Mouse (Mus musculus): ENCODE data around the gene Gm43064. TPM values are rescaled to one million over a fixed set of nuclear protein-coding genes. Genes with fewer than 3 reads are reported as not detected.
A peak's percentile ranks its signal among the peaks of the same experiment; 100 is the strongest.

Gene Gm43064
- total and polyA plus RNA-seq, 2 experiments from 2014 or later, result 0.35 to 3.2 TPM

DNA sequence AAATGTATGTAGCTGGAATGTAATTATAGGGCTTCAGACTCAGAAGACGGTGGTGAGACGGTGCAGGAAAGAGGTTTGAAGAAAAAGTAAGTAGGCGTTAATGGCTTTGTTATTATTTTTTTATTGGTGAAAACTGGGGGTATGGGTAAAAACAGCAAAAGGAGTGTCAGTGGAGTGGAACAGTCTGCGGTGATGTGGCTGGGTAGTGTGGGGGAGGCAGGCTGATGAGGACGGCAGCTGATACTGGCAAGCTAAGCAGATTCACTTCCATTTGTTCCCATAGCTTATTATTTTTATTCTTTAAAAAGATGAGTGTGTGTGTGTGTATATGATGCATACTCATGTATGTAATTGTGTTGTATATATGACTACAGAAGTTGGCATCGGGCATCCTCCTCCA lies 42.1 kb downstream of the Gm43064 start:
- ATAC-seq (ENCODE audit: low FRiP score) (no peak), DNase-seq (ENCODE audit: low spot score) (no peak)
- H3K4me1 ChIP-seq (ENCODE audit: insufficient read depth, low read length), result no peaks in the 10 kb centered on the region
- no peak overlapping the region for H3K4me2 ChIP-seq (ENCODE audit: low read depth, low read length, poor library complexity, severe bottlenecking)
- H3K27me3 ChIP-seq (ENCODE audit: insufficient read depth, low read length), result no peaks in the 10 kb centered on the region
- WGBS, result 90% methylated on average over 6 of the region's 6 CpGs
- no peaks in the 10 kb centered on the region for H3K36me3 ChIP-seq (ENCODE audit: insufficient read depth, low read length)
- no peak overlapping the region for H3K27ac ChIP-seq (ENCODE audit: low read depth, low read length)
- no peak overlapping the region for H3K4me3 ChIP-seq (ENCODE audit: low read depth, low read length)
- H3K9me3 ChIP-seq (ENCODE audit: low read length), result no peaks in the 10 kb centered on the region
- no peak for TF ChIP-seq CTCF (IDR thresholded peaks at IDR 0.05)
- H3K9ac ChIP-seq (replicated peaks; ENCODE audit: low read length, poor library complexity, severe bottlenecking), result no peak overlapping the region

DNA sequence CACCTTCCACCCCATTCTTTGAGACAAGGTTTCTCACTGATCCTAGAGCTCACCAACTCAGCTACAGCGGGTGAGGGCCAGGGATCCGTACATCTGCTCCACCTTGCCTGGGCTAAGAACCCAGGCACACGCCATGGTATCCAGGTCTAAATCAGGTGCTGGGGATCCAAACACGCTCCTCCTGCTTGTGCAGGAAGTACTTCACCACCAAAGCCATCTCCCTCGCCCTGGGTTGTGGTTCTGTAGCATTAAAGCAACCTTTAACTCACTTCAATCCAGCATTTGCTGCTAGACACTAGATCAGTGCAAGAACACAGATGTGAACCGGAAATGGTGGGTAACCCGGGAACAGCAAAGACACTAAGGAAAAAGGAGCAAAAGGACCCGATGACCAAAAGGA lies 42.5 kb downstream of the Gm43064 start:
- no peak overlapping the region for H3K4me3 ChIP-seq (ENCODE audit: low read depth, low read length)
- H3K9ac ChIP-seq (replicated peaks; ENCODE audit: low read length, poor library complexity, severe bottlenecking), result no peak overlapping the region
- no peaks in the 10 kb centered on the region for H3K9me3 ChIP-seq (ENCODE audit: low read length)
- DNase-seq (ENCODE audit: low spot score) (no peak), ATAC-seq (ENCODE audit: low FRiP score) (no peak)
- 91% methylated on average over 8 of the region's 8 CpGs for WGBS
- H3K4me1 ChIP-seq (ENCODE audit: insufficient read depth, low read length), result no peaks in the 10 kb centered on the region
- no peaks in the 10 kb centered on the region for H3K27me3 ChIP-seq (ENCODE audit: insufficient read depth, low read length)
- no peak for TF ChIP-seq CTCF (IDR thresholded peaks at IDR 0.05)
- H3K27ac ChIP-seq (ENCODE audit: low read depth, low read length), result no peak overlapping the region
- no peak overlapping the region for H3K4me2 ChIP-seq (ENCODE audit: low read depth, low read length, poor library complexity, severe bottlenecking)
- H3K36me3 ChIP-seq (ENCODE audit: insufficient read depth, low read length), result no peaks in the 10 kb centered on the region

DNA sequence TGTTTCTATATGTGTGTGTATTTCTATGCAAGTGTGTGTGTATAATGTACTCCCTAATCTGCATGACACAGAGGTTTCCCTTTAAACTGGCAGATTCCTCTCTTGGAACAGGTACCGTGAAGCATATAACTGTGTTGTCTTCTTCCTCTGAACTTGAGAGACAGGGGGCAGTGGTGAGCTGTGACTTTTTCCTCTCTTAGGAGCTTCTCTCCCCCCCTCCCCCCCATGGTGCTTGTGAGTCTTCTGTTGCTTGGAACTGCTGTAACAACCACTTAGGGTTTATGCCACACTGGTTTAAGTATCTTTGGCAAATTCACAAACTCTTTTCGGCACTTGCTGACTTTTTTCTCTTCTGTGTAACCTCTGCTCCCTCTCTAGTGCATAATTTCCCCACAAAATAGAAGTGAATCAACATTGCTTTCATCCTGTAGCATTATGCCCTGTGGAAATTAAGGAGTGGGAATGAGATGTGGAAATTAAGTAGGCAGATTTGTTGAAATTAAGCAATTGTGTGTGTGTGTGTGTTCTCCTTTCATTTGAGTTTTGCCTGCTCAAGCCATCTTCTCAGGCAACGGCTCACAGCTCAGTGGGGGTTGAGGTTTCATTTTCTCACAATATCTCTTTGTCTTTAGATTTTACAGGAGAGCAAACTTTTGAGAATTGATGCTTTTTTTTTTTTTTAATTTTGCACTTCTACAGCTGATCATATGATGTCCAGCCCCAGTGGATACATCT lies 43.4 kb downstream of the Gm43064 start:
- Histone ChIP-seq H3K27me3 (ENCODE audit: insufficient read depth, low read length) (no peaks in the 10 kb centered on the region), H3K27ac (ENCODE audit: low read depth, low read length) (no peak overlapping the region), H3K4me3 (ENCODE audit: low read depth, low read length) (no peak overlapping the region), H3K4me1 (ENCODE audit: insufficient read depth, low read length) (no peaks in the 10 kb centered on the region), H3K36me3 (ENCODE audit: insufficient read depth, low read length) (no peaks in the 10 kb centered on the region), H3K9me3 (ENCODE audit: low read length) (no peaks in the 10 kb centered on the region), H3K4me2 (ENCODE audit: low read depth, low read length, poor library complexity, severe bottlenecking) (no peak overlapping the region), H3K9ac (replicated peaks; ENCODE audit: low read length, poor library complexity, severe bottlenecking) (no peak overlapping the region)
- no peak for ATAC-seq (ENCODE audit: low FRiP score)
- 53% methylated on average over 3 of the region's 3 CpGs for WGBS
- peak; percentile 59 for DNase-seq (ENCODE audit: low spot score)
- peak; percentile 60 for TF ChIP-seq CTCF (IDR thresholded peaks at IDR 0.05)

DNA sequence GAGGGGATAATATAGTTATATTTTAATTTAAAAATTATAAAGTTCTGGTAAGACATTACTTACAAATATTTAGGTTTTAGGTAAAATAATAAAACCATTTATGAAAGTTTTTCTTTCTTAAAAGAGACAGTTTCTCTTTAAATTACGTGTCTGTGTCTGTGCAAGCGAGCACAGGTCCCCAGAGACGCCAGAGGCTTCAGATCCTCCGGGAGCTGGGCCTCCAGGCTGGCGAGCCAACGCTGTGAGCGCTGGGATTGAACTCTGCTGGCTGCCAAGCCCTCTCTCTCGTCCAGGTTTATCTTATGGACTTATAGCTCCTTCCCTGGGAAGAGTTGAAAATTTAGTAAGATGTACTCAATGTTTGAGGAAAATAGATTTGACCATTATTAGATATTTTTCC lies 44.4 kb downstream of the Gm43064 start:
- peak; percentile 40 for DNase-seq (ENCODE audit: low spot score)
- 42% methylated on average over 8 of the region's 8 CpGs for WGBS

DNA sequence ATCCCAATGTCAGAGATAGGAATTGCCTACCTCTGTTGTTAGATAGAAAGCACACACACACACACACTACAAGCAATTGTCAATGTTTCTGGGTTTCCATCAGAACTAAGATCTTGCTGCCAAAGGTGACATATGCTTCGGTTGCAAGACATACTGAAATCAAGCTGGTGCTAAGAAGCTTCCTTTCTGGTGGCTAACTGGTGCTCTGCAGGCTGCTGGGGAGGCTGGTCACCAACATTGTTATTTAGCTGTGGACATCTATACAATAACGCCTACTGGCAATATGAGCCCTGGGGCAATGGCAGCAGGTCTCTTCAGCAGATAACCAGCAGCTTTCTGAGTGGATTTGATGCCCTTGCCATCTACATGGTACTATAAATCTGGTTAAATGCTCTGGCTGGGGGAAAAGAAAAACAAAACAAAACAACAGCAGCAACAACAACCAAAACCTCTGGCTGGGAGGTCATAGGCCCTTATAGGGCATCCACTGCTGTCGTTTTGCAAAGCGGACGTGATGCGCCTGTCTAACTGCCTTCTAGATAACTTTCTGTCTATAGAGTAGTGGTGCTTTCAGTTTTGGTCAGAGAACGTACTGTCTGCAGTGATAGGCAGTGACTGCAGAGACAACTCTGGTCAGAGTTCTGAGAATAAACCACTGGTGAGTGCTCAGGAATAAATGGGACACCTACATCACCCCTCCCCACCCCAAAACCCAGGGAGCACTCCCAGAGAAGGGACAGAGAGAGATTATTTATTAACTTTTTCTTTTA lies 47.8 kb downstream of the Gm43064 start:
- DNase-seq (ENCODE audit: low spot score) (no peak), ATAC-seq (ENCODE audit: low FRiP score) (no peak)
- no peak overlapping the region for H3K9ac ChIP-seq (replicated peaks; ENCODE audit: low read length, poor library complexity, severe bottlenecking)
- H3K4me3 ChIP-seq (ENCODE audit: low read depth, low read length), result no peak overlapping the region
- no peak overlapping the region for H3K27ac ChIP-seq (ENCODE audit: low read depth, low read length)
- TF ChIP-seq CTCF (IDR thresholded peaks at IDR 0.05), result no peak
- H3K4me1 ChIP-seq (ENCODE audit: insufficient read depth, low read length), result no peaks in the 10 kb centered on the region
- H3K4me2 ChIP-seq (ENCODE audit: low read depth, low read length, poor library complexity, severe bottlenecking), result no peak overlapping the region
- H3K36me3 ChIP-seq (ENCODE audit: insufficient read depth, low read length), result no peaks in the 10 kb centered on the region
- H3K27me3 ChIP-seq (ENCODE audit: insufficient read depth, low read length), result no peaks in the 10 kb centered on the region
- 91% methylated on average over 7 of the region's 7 CpGs for WGBS
- H3K9me3 ChIP-seq (ENCODE audit: low read length), result no peaks in the 10 kb centered on the region

More for the DNA sequence above, 44.4 kb downstream of the Gm43064 start:
- Histone ChIP-seq H3K36me3 (ENCODE audit: insufficient read depth, low read length) (no peaks in the 10 kb centered on the region), H3K9ac (replicated peaks; ENCODE audit: low read length, poor library complexity, severe bottlenecking) (no peak overlapping the region), H3K4me2 (ENCODE audit: low read depth, low read length, poor library complexity, severe bottlenecking) (no peak overlapping the region), H3K27ac (ENCODE audit: low read depth, low read length) (no peak overlapping the region), H3K4me1 (ENCODE audit: insufficient read depth, low read length) (no peaks in the 10 kb centered on the region), H3K9me3 (ENCODE audit: low read length) (no peaks in the 10 kb centered on the region), H3K27me3 (ENCODE audit: insufficient read depth, low read length) (no peaks in the 10 kb centered on the region), H3K4me3 (ENCODE audit: low read depth, low read length) (no peak overlapping the region)
- no peak for TF ChIP-seq CTCF (IDR thresholded peaks at IDR 0.05)
- no peak for ATAC-seq (ENCODE audit: low FRiP score)

DNA sequence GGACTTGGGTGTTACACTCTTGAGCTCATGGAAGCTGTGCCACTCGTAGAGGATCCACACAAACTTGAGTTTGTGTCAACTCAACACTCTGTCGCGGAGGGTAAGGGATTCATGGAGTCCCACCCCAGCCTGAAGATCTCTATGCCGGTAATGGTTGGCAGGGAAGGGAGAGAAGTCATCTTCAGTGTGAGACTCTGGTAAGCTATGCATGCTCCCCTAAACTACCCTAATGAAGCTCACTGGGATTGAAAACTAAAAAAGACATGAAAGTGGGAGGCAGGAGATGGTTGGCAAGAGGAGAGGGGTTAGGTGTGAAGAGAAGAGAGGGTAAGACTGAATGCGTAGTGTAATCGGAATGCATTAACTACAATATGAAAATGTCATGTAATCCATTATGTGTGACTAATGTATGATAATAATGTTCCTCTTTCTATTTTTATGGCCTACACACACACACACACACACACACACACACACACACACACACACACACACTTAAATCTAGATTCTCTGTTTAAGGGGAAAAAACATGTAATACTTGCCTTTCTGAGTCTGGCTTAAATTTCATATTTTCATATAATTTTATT lies 48.7 kb downstream of the Gm43064 start:
- Histone ChIP-seq H3K4me2 (ENCODE audit: low read depth, low read length, poor library complexity, severe bottlenecking) (no peak overlapping the region), H3K4me3 (ENCODE audit: low read depth, low read length) (no peak overlapping the region), H3K4me1 (ENCODE audit: insufficient read depth, low read length) (no peaks in the 10 kb centered on the region), H3K9me3 (ENCODE audit: low read length) (no peaks in the 10 kb centered on the region), H3K27me3 (ENCODE audit: insufficient read depth, low read length) (no peaks in the 10 kb centered on the region), H3K36me3 (ENCODE audit: insufficient read depth, low read length) (no peaks in the 10 kb centered on the region), H3K9ac (replicated peaks; ENCODE audit: low read length, poor library complexity, severe bottlenecking) (no peak overlapping the region), H3K27ac (ENCODE audit: low read depth, low read length) (no peak overlapping the region)
- no peak for DNase-seq (ENCODE audit: low spot score)
- no peak for TF ChIP-seq CTCF (IDR thresholded peaks at IDR 0.05)
- 85% methylated on average over 6 of the region's 6 CpGs for WGBS
- no peak for ATAC-seq (ENCODE audit: low FRiP score)

All from midbrain, postnatal 0 days (tissue).